Mouse (Mus musculus) limb, embryonic 11.5 days (tissue): Measurements from ENCODE around the gene Gm49398. TPM values are rescaled to one million over a fixed set of nuclear protein-coding genes. Genes with fewer than 3 reads are reported as not detected.

Source experiments
- ATAC-seq: fragments of 200-750 bp; cut with Nextera tagmentation; 2 replicates; pipeline ENCODE4 v1.8.0; 2017; ENCODE audit warnings: low read depth; ENCODE audit not compliant: insufficient number of reproducible peaks, low FRiP score, low TSS enrichment
- DNase-seq: peaks from one replicate; pipeline ENCODE4 v3.0.0-alpha.2; 2015; ENCODE audit warnings: low spot score
- H3K27ac ChIP-seq: fragments of 300-500 bp; sonication (generic); replicated peaks from 2 replicates; pipeline ENCODE4 v1.5.1; 2014; ENCODE audit warnings: low read depth, mild to moderate bottlenecking, low read length
- H3K27me3 ChIP-seq: fragments of 300-500 bp; sonication (generic); 2 replicates; pipeline ENCODE4 v1.6.1; 2014; ENCODE audit warnings: mild to moderate bottlenecking, low read length, mixed read lengths; ENCODE audit not compliant: control insufficient read depth, insufficient read depth
- H3K36me3 ChIP-seq: fragments of 300-500 bp; sonication (generic); 2 replicates; pipeline ENCODE4 v1.6.1; 2014; ENCODE audit warnings: mild to moderate bottlenecking, low read length, moderate library complexity, mixed read lengths; ENCODE audit not compliant: control insufficient read depth, insufficient read depth
- H3K4me1 ChIP-seq: fragments of 300-500 bp; sonication (generic); 2 replicates; pipeline ENCODE4 v1.6.1; 2014; ENCODE audit warnings: low read length, mixed read lengths; ENCODE audit not compliant: control insufficient read depth, insufficient read depth
- H3K4me2 ChIP-seq: fragments of 300-500 bp; sonication (generic); 2 replicates; pipeline ENCODE4 v1.6.1; 2014; ENCODE audit warnings: low read depth, mild to moderate bottlenecking, moderate library complexity; ENCODE audit not compliant: severe bottlenecking
- H3K4me3 ChIP-seq: fragments of 300-500 bp; sonication (generic); 2 replicates; pipeline ENCODE4 v1.5.1; 2014; ENCODE audit warnings: low read depth, low read length
- H3K9ac ChIP-seq: fragments of 300-500 bp; sonication (generic); 2 replicates; pipeline ENCODE4 v1.6.1; 2014; ENCODE audit warnings: mild to moderate bottlenecking, low read length
- H3K9me3 ChIP-seq: fragments of 300-500 bp; sonication (generic); 2 replicates; pipeline ENCODE4 v1.6.1; 2016; ENCODE audit warnings: low read length; ENCODE audit not compliant: control insufficient read depth
- WGBS: fragments of 180-500 bp; shearing (Covaris S2); extraction: QIAGEN DNeasy Blood & Tissue Kit; methylation state at CpG from one replicate; pipeline ENCODE4 v1.1.7; 2014; 5-methylcytosine and 5-hydroxymethylcytosine counted together
- microRNA-seq: library from miRNA; unstranded; fragments of <30 nt; microRNA quantifications from one replicate; pipeline ENCODE4, GENCODE M21; 2016
- polyA plus RNA-seq: library from polyadenylated mRNA; unstranded; fragments of >200 nt; fragmentation: Nextera tagmentation; extraction: Ambion mirVana; gene quantifications from 2 replicates; pipeline ENCODE4 v1.2.1, GENCODE M21; 2014

Gene Gm49398
- polyA plus RNA-seq = not detected in 2 replicates

DNA sequence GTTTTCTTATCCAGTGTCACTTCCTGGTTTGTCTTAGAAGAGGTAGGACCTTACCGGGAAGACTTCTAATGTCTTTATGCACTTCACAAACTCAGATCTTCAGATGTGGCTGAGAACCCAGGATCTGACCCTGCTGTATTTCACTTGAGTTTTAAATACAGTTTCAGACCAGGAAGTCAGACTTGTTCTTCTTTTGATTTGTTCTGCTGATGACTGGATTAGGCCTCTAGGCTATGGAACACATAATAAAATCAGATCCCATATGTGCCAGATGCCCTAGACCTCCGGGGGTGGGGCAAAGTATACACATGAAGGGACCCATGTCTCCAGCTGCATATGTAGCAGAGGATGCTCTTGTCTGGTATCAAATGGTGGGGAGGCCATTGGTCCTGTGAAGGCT is at the start of gene Gm49398:
Gene Gm49398, minus strand, starts transcription at position 101 of the 400 bp plus-strand sequence.
- Histone ChIP-seq H3K4me3 (no peak within 1 kb of the TSS), H3K4me1 (no peaks in the 10 kb centered on the region), H3K27ac (no peak within 1 kb of the TSS), H3K9ac (no peak within 1 kb of the TSS), H3K36me3 (no peaks in the 10 kb centered on the region), H3K4me2 (no peak within 1 kb of the TSS), H3K27me3 (no peaks in the 10 kb centered on the region), H3K9me3 (no peaks in the 10 kb centered on the region; the same call in 1 of the 2 replicates)
- ATAC-seq (no peak), DNase-seq (no peak)
- 88% methylated on average over 2 of the region's 2 CpGs for WGBS

DNA sequence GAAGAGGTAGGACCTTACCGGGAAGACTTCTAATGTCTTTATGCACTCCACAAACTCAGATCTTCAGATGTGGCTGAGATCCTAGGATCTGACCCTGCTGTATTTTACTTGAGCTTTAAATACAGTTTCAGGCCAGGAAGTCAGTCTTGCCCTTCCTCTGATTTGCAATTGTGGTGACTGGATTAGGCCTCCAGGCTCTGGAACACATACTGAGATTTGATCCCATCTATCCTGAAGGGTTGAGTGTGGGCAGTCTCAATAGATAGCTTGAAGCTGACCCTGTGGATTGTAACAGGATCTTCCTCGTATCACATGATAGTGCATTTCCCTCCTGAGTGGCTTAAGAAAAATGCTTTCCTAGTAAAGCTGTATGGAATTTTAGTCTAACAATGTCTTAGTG is 33.4 kb downstream of the Gm49398 start, which contains the start of gene Cts8:
Gene Cts8, minus strand, starts transcription at position 101 of the 400 bp plus-strand sequence.
- no peaks in the 10 kb centered on the region for H3K4me1 ChIP-seq
- no peak within 1 kb of the TSS for H3K27ac ChIP-seq
- no peak for DNase-seq
- H3K9ac ChIP-seq = no peak within 1 kb of the TSS
- no peaks in the 10 kb centered on the region; the same call in 1 of the 2 replicates for H3K9me3 ChIP-seq
- H3K27me3 ChIP-seq = no peaks in the 10 kb centered on the region
- no peak within 1 kb of the TSS for H3K4me2 ChIP-seq
- WGBS = 88% methylated on average over 2 of the region's 2 CpGs
- H3K4me3 ChIP-seq = no peak within 1 kb of the TSS
- H3K36me3 ChIP-seq = no peaks in the 10 kb centered on the region
- no peak for ATAC-seq

DNA sequence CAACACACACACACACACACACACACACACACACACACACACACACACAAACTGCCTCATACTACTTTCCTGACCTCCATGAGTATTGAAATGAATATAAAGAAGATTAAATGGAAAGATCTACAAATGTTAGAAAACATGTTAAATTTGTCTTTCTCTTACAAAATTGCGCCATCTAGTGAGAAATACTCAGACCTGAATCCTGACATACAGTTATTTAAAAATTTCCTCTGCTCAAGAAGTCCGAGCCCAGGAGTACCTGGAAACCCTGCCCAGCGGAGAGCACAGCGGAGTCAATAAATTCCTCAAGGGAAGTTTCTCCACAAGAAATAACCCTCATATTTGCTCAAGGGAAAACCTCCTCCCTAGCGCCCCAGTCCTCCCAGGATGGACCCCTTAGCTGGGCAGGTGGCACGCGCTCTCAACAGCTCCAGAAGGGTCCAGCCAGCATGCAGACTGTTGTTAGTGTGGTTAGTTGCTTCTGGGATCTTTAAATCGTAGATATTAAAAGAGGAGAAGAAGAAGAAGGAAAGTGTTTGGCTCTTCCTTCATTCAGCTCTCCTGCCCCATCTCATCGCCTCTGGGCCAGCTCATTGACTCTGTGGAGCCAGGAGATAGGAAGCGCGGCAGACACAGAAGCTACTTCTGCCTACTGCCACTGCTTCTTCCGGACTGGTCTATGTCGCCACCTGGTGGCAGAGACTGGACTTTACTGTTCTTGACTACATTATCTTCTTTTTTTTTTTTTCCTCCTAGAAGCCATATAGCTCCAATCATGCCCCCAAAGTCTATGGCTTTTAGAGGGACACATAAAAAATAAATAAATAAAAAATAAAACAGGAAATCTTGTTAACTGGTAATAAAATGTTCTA is 47.3 kb downstream of the Gm49398 start:
- Histone ChIP-seq H3K4me2 (no peak overlapping the region), H3K27me3 (no peaks in the 10 kb centered on the region), H3K4me1 (no peaks in the 10 kb centered on the region), H3K36me3 (no peaks in the 10 kb centered on the region), H3K4me3 (no peak overlapping the region), H3K9ac (no peak overlapping the region), H3K9me3 (no peaks in the 10 kb centered on the region; the same call in 1 of the 2 replicates), H3K27ac (no peak overlapping the region)
- WGBS = 60% methylated on average over 13 of the region's 13 CpGs
- DNase-seq = peak; percentile 66
- ATAC-seq = no peak

DNA sequence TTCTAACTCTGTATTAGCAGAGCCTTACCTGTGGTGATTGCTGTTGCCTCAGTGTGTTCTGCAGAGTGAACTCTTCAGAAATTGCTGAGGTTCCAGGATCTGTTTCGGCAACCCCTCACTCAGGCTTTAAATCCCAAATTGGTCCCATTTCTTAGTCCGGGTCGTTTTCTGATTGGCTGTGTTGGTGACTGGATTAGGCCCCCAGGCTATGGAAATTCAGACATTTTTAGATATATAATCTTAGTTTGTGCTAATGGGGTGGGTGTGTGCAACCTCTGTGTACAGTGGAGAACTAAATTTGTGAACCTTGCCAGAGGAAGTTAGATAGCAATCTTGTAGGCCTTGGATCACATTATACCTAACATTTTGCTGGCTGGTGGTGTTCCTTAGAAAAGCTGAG is 85.3 kb downstream of the Gm49398 start, which contains the start of gene Cts6:
Gene Cts6, minus strand, starts transcription at position 101 of the 400 bp plus-strand sequence.
- WGBS = 94% methylated on average over 3 of the region's 3 CpGs
- H3K27me3 ChIP-seq = no peaks in the 10 kb centered on the region
- H3K9ac ChIP-seq = no peak within 1 kb of the TSS
- DNase-seq (no peak), ATAC-seq (no peak)
- H3K36me3 ChIP-seq = no peaks in the 10 kb centered on the region
- no peak within 1 kb of the TSS for H3K4me3 ChIP-seq
- H3K4me1 ChIP-seq = no peaks in the 10 kb centered on the region
- no peak within 1 kb of the TSS for H3K27ac ChIP-seq
- H3K4me2 ChIP-seq = no peak within 1 kb of the TSS
- peaks cover 2% of the 10 kb centered on the region; the same call in 1 of the 2 replicates for H3K9me3 ChIP-seq

Small RNA genes within 50 kb of the gene (microRNA-seq; reads per million reads assigned to microRNA genes)
- not detected for gene Gm27704

Other genes starting within 250 kb of the Gm49398 start
- not detected in 2 replicates for gene Ctsq, start 248.2 kb downstream of the Gm49398 start, polyA plus RNA-seq
- gene Ctsr, start 124.6 kb downstream of the Gm49398 start, polyA plus RNA-seq = not detected in 2 replicates
- not detected in 2 replicates for gene Cts6, start 85.4 kb downstream of the Gm49398 start, polyA plus RNA-seq
- gene Cts8, start 33.5 kb downstream of the Gm49398 start, polyA plus RNA-seq = not detected in 2 replicates
- not detected in 2 replicates for gene Cts7, start 69.4 kb upstream of the Gm49398 start, polyA plus RNA-seq